Mouse (Mus musculus): Measurements from ENCODE around the gene Olfr692.

GRCm38 (mm10) chr7:105406322-105406721 lies 38.3 kb downstream of the Olfr692 start:
- TF ChIP-seq CTCF (IDR thresholded peaks at IDR 0.05; ENCODE audit: low read depth, low read length), result no peak
- no peak for TF ChIP-seq POLR2A (IDR thresholded peaks at IDR 0.05; ENCODE audit: extremely low read depth, insufficient read depth, low read length)

Measured in liver, adult 2 months (tissue).